Mouse (Mus musculus) gastrocnemius, postnatal 36 days (tissue): Measurements from ENCODE around the gene Gif. TPM values are rescaled to one million over a fixed set of nuclear protein-coding genes. Genes with fewer than 3 reads are reported as not detected.

Experiments used
- DNase-seq, 2 experiments: peaks; one replicate each; pipeline ENCODE4 v3.0.0; 2022
- intact Hi-C: fragments of 180-260 bp; cut with DNase I; formaldehyde crosslinking; loops from one replicate; pipeline ENCODE4 v1.15.1; 2025
- long read RNA-seq, 2 experiments: library from polyadenylated mRNA; stranded (forward); transcript quantifications; one replicate each; pipeline ENCODE4 v2.0.0; 2021
- total RNA-seq, 2 experiments: library from RNA; stranded (reverse); gene quantifications; 2 replicates each; pipeline ENCODE4 v1.2.3; 2021

Gene Gif
- not detected for total RNA-seq
- long read RNA-seq, experiment 1, result 0 reads
- long read RNA-seq, experiment 2, result 0 reads

DNA sequence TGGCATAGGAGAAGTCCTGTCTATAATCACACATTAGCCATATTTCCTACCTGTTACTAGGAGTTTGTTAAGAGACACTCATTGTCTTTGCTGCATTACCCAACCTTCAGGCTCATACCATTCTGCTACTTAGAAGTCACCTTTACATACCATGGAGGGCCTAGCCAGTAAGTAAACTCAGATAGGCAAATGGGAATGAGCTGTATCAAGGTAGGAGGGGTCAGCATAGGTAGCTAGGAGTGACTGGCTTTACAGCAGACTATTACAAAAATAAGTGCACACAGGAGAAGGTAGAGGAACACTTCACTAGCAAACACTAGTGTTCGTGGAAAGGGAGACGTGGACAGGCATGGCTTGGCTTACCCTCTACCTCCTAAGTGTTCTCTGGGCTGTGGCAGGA lies at the start of gene Gif:
Gif (plus strand) TSS at position 257 of the 400 bp plus-strand sequence.
- intact Hi-C loops, result no loop called here
- DNase-seq, result no peak

DNA sequence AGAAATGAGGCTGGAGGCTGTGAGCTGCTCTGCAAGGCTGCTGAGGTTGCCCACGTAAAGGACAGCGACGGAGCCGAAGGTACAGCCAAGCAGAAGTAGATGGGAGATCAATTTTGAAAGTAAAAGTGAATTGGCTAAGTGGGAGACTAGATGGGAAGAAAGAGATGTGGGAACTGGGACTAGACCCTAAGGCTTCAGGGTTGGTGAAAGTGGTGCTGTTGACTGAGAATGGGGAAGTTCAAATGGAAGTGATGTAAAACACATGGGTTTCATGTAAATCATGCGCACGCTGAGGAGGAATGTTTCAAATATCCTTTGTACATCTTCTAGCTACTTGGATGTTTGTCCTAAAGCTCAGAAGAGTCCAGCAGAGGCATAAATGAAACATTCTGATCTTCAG lies 49.0 kb upstream of the Gif start:
- DNase-seq, result no peak
- intact Hi-C loops, result no loop called here

DNA sequence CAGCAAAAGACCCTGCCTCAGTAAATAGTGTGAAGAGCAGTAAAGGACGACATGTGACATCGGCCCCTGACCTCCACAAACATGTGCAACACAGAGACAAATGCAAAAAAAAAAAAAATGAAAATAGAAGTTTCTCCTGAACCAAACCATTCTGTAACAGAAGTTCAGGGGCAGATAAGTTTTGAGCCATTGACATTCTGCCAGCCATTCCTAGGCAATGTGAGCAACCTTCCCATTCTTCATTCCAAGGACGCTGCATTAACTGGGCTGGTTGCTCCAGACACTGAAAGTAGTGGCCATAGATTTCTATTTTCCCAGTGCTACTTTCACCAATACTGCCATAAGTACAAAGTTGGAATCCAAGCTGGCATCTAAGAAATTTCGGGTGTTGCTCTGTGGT lies 34.9 kb upstream of the Gif start:
- no peak for DNase-seq

DNA sequence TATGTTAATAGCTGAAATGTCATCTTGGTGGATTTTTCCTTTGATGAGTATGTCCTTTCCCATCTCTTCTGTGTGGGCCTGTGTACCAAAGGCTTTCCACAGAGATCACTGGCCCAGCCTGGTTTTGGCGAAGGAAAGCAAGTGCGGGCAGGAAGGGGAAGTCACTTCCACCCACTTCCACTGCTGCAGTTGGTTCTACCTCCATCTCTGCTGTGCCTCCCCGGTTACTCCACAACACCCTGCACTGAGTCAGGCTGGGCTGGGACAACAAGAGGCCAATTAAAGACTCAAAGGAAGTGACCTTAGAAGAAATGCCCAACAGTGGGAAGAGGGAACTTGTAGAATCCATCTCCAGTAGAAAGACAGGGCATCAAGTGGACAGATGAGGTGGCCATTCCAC lies 27.3 kb upstream of the Gif start:
- intact Hi-C loops, result no loop called here
- DNase-seq, result no peak

More for the DNA sequence above, 34.9 kb upstream of the Gif start:
- intact Hi-C loops, result no loop called here

DNA sequence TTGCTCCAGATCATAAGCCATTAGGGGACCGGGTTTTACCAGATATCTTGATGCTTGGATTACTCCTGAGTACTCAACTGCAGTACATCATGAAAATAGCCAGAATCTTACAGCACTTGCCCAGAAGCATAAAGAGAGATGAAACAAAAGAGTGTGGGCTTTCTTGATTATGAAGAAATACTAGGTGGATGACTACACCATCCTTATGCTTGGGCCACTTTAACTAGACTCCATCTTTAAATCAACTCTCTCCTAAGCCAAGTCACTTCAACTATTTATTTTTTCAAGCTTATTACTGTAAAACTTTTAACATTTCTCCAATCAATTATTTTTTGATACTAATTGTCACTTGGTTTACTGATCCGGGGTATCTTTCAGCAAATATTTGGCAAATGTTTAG lies 23.5 kb upstream of the Gif start:
- intact Hi-C loops, result no loop called here

DNA sequence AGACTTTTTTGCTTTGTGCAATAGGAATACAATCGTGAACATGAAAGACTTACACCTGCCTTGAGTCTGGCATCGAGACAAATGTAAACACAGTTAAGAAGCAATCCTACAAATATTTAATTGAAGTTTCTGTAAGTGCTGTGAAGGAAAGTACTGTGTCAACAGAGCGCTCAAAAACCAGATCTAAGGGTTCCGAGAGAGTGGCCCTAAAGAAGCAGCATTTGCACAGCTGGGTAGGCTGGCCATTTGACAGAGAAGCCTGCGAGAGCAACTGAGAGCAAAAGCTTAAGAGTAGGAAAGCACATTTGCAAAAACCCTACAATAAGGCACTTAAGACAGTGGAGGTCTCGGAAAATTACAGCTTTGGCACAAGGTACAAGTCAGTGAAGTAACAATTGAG lies 23.1 kb upstream of the Gif start:
- intact Hi-C loops, result no loop called here
- DNase-seq, result no peak

More for the DNA sequence above, 23.5 kb upstream of the Gif start:
- no peak for DNase-seq

DNA sequence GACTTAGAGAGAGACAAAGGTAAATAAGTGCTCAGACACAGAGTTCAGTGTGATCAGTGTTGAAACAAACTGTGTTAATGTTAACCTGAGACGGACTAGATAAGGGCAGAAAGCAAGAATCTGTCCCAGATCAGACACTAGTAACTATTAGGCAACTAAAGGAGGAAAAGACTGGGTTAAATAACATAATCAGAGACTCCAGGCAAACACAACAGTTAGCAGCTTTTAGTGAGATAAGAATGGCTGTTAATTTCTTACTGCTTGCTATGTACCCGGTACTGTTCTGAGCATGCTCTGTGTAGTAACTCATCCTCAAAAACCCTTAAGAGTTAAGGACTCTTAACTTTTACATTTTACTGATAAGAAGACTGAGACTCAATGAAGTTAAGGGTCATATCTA lies 21.4 kb upstream of the Gif start:
- no peak for DNase-seq
- intact Hi-C loops, result no loop called here

DNA sequence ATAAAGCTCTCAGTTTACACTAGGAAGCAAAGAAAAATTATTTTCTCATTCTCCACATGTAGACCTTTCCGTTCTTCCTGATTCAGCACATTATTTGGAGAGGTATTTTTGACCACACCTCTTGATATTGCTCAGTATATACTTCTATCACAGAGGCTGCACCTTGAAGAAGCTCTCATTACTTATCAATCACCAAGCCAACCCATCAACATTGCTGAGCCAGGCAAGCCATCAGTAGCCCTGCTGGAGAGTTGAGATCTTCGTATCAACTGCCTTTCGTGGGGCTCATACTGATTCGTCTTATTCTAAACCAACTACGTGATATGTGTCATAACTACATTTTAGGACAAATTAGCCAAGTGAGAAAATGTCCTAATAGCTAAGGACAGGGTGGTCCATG lies 20.1 kb upstream of the Gif start:
- intact Hi-C loops, result no loop called here
- no peak for DNase-seq

DNA sequence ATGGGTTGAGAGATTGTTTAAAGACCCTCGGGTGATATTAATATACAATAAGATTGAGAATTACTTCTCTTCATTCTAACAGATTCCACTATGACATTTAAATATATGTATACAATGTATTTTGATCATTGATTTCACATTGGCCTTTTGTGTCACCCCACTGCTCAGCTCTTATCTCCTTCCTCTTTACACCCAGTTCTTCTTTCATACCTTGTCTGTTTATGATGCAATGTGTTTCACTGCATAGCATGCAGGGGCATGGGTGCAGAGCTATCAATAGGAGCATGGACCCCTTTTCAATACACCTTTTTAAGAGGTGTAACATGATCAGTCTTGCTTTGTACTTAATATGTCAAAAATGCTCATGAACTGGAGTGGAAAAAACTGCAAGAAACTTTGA lies 17.1 kb upstream of the Gif start:
- no peak for DNase-seq
- intact Hi-C loops, result no loop called here

DNA sequence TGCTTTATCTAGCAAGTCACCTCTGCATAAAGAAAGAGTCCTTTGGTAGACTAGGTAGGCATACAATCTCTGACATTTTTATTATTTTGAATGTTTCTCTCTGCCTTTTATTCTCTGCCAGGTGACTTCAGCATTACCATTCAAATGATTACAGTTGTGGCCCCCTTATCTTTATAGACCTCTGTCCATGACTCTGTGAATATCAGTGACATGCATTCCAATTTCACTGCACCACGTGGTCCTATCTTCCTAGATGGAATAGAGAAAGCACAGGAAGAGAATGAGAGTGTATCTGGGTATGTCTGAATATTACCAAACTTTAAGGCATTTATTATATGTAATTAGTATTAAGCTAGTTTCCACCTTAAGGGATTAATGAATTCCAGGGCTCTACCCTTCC lies 10.9 kb upstream of the Gif start:
- intact Hi-C loops, result no loop called here
- DNase-seq, result no peak

DNA sequence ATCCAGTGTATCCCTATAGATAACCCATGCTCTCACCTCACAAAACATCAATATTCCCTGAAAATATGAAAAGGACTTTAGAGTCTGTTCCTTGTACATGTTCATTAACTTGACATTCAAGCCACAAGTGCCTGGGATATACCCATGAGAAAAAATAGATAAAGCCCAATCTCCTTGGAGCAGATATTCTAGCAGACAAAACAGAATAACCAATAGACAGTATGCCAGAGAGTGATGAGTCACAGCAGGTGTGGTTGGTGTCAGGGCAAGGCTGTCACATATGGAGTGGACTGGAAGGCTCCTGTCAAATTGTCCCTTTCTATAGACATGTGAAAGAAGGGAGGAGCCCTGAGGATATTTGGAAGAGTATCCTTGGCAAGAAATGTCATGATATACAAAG lies 1.7 kb upstream of the Gif start:
- DNase-seq, result no peak
- intact Hi-C loops, result no loop called here

DNA sequence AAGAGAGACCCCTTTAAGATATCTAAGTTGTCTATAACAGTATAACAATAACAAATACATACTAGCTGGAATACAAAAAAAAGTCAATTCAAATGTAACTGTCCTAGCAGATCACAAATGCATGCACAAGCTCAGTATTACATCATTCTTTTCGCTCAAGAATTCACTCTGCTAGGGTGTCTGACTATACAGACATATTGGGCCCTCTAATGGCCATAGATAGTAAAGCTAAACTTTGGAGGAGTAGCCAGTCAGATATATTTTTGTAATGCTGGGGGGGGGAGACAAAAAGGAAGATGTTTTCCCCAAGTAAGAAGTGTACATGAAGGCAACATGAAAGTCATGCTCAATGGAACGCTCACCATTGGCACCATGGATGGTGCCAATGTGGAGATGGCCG lies 17.7 kb downstream of the Gif start:
- no peak for DNase-seq

DNA sequence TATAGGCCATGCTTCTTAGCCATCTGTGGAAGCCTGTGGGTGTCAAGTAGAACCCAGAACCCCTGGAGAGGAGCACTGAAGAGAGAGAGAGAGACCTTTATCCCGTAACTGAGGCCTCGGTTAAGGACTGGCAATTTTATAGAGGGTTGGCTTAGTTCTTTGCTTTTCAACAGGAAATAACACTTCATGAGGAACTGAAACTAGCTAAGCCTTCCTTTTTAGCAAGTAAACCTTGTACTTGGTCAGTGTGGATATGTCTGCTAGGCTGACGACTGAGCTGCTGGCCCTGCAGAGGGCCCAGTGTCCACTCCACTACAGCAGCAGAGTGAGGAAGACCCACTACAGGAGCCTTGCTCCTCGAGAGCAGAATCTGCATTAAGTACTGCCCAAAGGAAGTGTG lies 19.1 kb downstream of the Gif start:
- intact Hi-C loops, result no loop called here
- no peak for DNase-seq

More for the DNA sequence above, 17.7 kb downstream of the Gif start:
- intact Hi-C loops, result no loop called here

DNA sequence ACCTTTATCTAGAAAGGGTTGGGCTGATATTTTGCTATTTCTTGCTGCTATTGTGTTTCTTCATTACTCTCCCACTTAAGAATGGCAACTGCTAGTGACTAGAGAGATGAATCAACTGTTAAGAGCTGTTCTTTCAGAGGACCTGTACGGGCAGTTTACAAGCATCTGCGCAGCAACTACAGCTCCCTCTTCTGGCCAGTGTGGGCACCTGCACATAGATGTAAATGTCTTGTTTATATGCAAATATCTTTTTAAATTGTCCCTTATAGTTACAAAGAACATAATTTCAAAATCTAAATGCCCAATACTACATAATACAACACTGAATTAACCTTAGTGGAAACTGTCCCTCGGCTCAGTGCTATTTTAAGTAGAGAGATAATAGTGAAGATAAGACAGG lies 20.8 kb downstream of the Gif start:
- DNase-seq, result no peak
- intact Hi-C loops, result no loop called here

DNA sequence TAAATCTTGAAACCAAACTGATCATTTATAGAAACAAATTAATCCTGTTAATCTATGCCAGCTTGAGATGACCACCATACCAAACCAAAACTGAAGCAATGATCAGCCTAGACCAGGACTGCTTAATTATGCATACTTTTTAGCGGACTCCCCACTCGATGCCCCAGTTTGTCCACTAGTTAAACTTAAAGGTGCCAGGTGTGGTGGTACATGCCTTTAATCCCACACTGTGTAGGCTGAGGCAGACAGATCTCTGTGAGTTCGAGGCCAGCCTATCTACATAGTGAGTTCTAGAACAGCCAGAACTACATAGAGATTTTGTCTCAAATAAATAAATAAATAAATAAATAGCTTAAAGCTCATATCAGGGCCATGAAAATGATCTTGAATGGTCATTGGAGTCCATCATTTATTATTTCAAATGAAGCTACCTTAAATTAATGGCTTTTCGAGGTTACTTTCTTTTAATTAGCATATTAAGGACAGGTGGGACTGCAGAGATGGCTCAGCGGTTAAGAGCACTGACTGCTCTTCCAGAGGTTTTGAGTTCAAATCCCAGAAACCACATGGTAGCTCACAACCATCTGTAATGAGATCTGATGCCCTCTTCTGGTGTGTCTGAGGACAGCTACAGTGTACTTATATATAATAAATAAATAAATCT lies 22.0 kb downstream of the Gif start:
- DNase-seq, result no peak
- intact Hi-C loops, result no loop called here

DNA sequence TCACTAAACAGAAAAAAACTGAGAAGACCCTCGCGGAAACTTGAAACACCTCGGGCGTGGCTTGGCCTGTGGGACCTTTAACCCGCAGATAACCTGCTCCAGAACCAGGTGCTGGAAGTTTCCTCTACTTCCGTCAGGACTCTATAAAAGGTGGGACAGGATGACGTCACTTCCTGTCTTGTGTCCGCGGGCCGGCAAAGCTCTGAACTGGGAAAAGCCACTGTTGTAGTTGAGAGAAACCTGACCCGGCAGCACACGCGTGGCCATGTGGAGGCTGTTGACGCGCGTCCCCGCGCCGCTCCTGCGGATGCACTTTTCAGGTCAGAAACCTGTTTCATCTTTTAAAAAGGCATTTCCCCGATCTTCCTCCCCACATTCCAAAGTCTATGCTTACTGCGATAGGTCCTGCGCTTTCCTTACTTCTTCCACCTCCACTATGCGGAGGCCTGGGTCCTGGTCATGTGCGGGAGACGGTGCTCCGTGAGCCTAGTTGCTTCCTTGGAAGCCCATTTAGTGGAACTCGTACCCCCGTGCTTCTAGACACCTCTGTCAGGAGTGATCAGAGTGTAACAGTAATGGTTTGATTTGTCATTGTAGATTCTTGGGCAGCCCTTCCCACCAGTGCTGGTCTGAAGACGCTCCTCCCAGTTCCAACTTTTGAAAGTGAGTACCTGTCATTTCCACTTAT lies 23.0 kb downstream of the Gif start, which contains the start of gene Mrpl16:
Mrpl16 (plus strand) TSS at position 187 of the 688 bp plus-strand sequence.
- DNase-seq, result peak; percentile 78 to 81
- intact Hi-C loops, result no loop called here

DNA sequence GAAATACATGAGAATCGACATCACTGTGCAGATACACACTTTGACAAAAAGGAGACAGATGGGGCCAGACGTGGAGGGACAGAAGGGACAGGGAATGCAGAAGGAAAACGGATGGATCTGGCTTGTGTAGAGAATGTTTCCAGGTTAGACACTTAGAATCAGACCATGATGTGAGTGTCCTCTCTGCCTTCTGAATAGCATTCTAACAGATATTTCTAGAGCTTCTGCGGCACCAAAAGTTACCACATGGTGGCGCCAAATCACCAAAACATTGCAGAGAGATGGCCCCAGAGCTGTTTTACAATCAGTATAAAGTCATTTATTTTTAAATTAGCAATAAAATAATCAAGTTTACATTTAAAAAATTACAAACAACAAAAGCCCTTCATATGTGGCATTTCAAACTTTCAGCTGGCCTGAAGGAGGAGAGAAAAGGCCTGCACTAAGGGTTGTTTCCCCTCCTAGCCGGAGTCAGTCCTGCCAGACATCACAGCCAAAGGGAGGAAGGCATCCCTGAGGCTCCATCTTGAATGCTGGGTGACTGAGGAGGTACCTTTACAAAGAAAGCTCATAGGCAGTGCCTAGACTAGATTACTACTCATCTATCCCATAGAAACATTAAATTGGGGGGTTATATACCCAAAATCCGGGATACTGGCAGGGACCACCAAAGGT lies 30.0 kb downstream of the Gif start:
- intact Hi-C loops, result loop anchor here (2.0 to 5.0 kb wide), 3 partner anchors 40 to 235 kb away; partner anchors contain the start of gene Stx3
- DNase-seq, result peak; percentile 37 to 46

DNA sequence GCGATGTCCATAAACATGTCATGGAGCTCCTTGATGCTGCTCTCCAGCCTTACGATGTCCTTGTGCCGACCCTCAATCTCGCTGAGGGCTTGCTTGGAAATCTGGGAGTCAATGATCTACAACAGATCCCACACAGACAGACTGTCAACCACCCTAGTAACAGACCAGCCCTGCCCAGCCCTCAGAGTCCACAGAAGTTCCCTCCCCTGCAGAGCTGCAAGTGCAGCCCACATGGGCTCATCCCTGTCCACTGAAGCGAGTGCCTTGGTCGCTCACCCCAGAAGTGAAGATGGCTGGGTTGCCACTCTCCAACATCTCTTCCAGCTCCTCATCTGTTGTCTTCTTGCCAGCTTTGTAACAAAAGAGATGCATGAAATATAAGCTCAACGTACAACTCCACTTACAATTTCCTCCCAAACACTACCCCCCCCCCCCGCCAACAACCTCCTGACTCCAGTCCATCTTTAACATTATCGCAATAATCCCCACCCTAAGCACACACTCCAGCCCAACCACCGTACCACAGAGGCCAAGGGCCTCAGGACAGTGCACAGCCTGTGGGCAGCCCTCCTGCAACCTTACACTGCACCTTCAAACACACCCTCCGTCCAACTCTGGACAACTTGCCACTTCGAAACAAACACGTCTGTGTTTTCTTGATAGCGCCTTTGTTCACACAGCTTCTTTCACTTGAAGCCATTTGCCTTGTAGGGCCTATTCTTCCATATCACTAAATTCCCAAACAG lies 38.2 kb downstream of the Gif start:
- DNase-seq, result no peak
- intact Hi-C loops, result no loop called here

DNA sequence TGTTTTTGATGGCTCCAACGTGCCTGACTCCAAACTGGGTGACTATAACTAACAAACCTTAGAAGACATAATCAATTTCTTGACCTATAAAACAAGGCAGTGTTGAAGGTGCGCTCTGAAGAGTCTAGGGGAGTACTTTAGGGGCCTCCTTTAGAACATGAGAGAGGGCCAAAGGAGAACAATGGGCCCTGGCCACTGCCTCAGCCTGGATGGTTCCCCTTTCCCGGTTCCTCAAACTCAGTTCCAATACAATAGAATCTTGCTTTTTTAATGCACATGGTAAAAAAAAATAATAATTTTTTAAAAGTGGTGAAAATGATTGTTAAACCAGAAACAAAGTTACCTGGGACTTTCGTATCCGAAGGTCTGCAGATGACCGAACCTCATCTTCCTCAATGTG lies 40.5 kb downstream of the Gif start:
- intact Hi-C loops, result no loop called here
- DNase-seq, result no peak

DNA sequence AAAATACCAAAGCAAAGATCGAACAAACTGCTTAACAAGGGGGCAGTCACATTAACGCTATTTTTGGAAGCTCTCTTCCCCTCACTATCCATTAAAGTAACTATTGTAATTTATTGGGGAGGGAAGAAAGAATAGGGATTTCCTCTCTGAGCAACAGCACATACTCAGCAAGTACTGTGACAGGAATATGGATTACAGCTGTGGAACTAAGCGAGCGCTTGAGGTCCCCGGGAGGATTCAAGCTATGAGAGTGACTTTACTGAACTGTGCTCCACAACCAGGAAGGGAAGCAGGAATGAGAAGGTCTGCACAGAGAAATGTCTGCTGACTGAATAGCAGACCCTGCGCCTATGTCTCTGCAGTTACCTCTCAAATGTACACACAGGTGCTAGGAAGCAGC lies 41.5 kb downstream of the Gif start:
- DNase-seq, result no peak
- intact Hi-C loops, result no loop called here

DNA sequence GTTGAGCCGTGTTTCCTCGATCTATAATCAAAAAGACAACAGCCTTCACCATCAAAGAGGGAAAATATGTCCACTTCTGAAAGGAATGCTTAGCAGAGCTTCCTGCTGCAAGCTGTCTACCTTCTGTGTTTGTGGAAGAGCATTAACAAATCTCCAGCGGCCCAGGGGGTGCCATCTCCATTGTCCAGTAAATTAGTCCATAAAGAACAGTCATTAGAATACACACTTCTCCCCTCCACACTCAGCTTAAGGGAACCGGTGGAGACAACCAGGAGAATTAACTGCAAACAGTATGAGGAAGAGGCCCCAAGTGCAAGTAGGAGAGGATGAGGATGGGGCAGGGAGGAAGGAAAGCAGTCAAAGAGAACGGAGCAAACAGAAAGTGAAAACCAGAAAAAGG lies 44.5 kb downstream of the Gif start:
- intact Hi-C loops, result no loop called here
- DNase-seq, result no peak
